ENCODE assay signal across 8 mouse cellular contexts in the genomic region with DNA sequence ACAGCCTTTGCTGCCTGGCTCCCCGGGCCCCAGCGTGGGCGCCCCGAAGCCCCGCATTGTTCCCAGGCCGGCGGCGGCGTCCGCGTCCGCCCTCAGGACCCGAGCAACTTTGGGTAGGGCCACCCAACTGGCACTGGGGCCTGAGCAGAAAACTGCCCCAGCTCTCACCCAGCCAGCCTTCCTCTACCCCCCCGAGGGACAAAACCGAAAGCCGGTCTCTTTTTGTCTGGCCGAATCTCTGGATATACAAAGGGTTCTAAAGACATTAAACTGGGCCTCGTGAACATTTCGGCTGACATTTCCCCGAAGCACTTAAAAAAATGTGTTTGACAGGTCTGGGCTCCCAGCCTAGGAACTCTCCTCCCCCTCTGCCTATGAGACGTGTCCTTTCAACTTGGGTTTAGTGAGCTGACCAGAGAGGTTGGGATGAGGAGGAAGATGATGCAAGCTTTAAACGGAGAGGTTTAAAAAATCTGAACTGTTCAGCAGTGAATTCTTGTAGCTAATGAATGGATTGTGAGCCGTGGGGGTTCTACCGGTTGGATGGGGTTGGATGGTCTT. TPM values are rescaled to one million over a fixed set of nuclear protein-coding genes. Genes with fewer than 3 reads are reported as not detected.
DNase-seq lines count a peak whose midpoint lies in the region; ATAC-seq and TF ChIP-seq lines count a peak whose summit lies in the region.

No protein-coding gene starts in this region.

- H3K27me3 ChIP-seq in G1E (ENCODE audit: insufficient read depth, low read length), result no peaks in the 10 kb centered on the region
- H3K27me3 ChIP-seq in kidney, embryonic 14.5 days (ENCODE audit: control insufficient read depth, insufficient read depth, low read length), result peaks cover 3% of the 10 kb centered on the region

- TF ChIP-seq CTCF in G1E (IDR thresholded peaks at IDR 0.05; ENCODE audit: low read depth, low read length), result no peak

- peak overlapping the region; percentile 98 for H3K27ac ChIP-seq in kidney, embryonic 14.5 days (ENCODE audit: low read depth, low read length)

- no peak for ATAC-seq in G1E (ENCODE audit: extremely low read depth, insufficient number of reproducible peaks, low FRiP score, poor library complexity, severe bottlenecking)
- ATAC-seq in kidney, embryonic 14.5 days (ENCODE audit: low FRiP score, low TSS enrichment), result peak; percentile 50

- peak overlapping the region; percentile 68 for H3K4me2 ChIP-seq in kidney, embryonic 14.5 days (replicated peaks; ENCODE audit: low read depth, low read length)

- WGBS in kidney, embryonic 14.5 days, result under 1% methylated on average over 24 of the region's 24 CpGs

- H3K4me3 ChIP-seq in G1E (ENCODE audit: low read depth, low read length), result peak overlapping the region; percentile 92
- peak overlapping the region; percentile 98 for H3K4me3 ChIP-seq in kidney, embryonic 14.5 days (ENCODE audit: low read length)

- DNase-seq in kidney, adult 11 months, result peak; percentile 52
- DNase-seq in kidney, postnatal 4 days, result no peak
- DNase-seq in G1E (ENCODE audit: low spot score), result peak; percentile 22
- peak; percentile 58 for DNase-seq in embryo, embryonic 10 days (ENCODE audit: low spot score)
- peak; percentile 36 for DNase-seq in heart, adult 8-10 months (ENCODE audit: low spot score)
- DNase-seq in lung, postnatal 14 days, result peak; percentile 28
- peak; percentile 14 for DNase-seq in skeletal muscle tissue, adult 2 months (ENCODE audit: low read depth, low spot score)

- peaks cover 20% of the 10 kb centered on the region for H3K36me3 ChIP-seq in G1E (replicated peaks)
- no peaks in the 10 kb centered on the region for H3K36me3 ChIP-seq in kidney, embryonic 14.5 days (ENCODE audit: control insufficient read depth, insufficient read depth, low read length)

- no peaks in the 10 kb centered on the region for H3K9me3 ChIP-seq in G1E (replicated peaks)
- H3K9me3 ChIP-seq in kidney, embryonic 14.5 days (ENCODE audit: control insufficient read depth, low read length), result no peaks in the 10 kb centered on the region

- peaks cover 32% of the 10 kb centered on the region for H3K4me1 ChIP-seq in G1E (ENCODE audit: insufficient read depth, low read depth, low read length)
- peaks cover 24% of the 10 kb centered on the region; the same call in 1 of the 2 replicates for H3K4me1 ChIP-seq in kidney, embryonic 14.5 days (ENCODE audit: control insufficient read depth, insufficient read depth, low read length)

- H3K9ac ChIP-seq in kidney, embryonic 14.5 days (ENCODE audit: low read depth, low read length), result peak overlapping the region; percentile 100

RNA-seq across cellular contexts. Expression of gene Mettl9, which starts 1.0 kb away (rescaled TPM):
- total RNA-seq in G1E (2014; fragmentation: Nextera tagmentation) (61.2 and 70.9 TPM in 2 replicates), G1E (2017) (84.7 and 90.8 TPM in 2 replicates)
- polyA plus RNA-seq in G1E (2012), result 30.3 and 33.9 TPM in 2 replicates
- 100 to 1,000 TPM in 1 of 4 experiments, 10 to 100 TPM in 3; 83.1 to 103 (median 96.0) TPM for total RNA-seq in heart, adult 8-10 months (2022)
- 189 and 203 TPM in 2 replicates for polyA plus RNA-seq in kidney, embryonic 14.5 days (2014; fragmentation: Nextera tagmentation; extraction: Ambion mirVana)

RNA-seq across cellular contexts. Expression of gene Igsf6, which starts 39.1 kb away (rescaled TPM):
- total RNA-seq in G1E (2014; fragmentation: Nextera tagmentation) (0.97 TPM in 1 of 2 replicates, not detected in the other), G1E (2017) (0.06 and 0.33 TPM in 2 replicates)
- polyA plus RNA-seq in G1E (2012), result 0.07 and 0.10 TPM in 2 replicates
- 1 to 10 TPM in 2 of 4 experiments, under 1 TPM in 2; 0.72 to 1.5 (median 1.2) TPM for total RNA-seq in heart, adult 8-10 months (2022)
- 1.4 and 1.7 TPM in 2 replicates for polyA plus RNA-seq in kidney, embryonic 14.5 days (2014; fragmentation: Nextera tagmentation; extraction: Ambion mirVana)

RNA-seq across cellular contexts. Expression of gene Otoa, which starts 46.2 kb away (rescaled TPM):
- total RNA-seq in G1E (2014; fragmentation: Nextera tagmentation), result 0.34 and 0.75 TPM in 2 replicates
- 0.82 and 0.87 TPM in 2 replicates for total RNA-seq in G1E (2017)
- 0.43 and 0.50 TPM in 2 replicates for polyA plus RNA-seq in G1E (2012)
- total RNA-seq in heart, adult 8-10 months (2022), result under 1 TPM; 0.06 to 0.19 (median 0.06) TPM
- polyA plus RNA-seq in kidney, embryonic 14.5 days (2014; fragmentation: Nextera tagmentation; extraction: Ambion mirVana), result not detected in 2 replicates

RNA-seq across cellular contexts. Expression of gene Mfsd13b, which starts 52.9 kb away (rescaled TPM):
- 4.5 TPM in 1 of 2 replicates, not detected in the other for total RNA-seq in G1E (2014; fragmentation: Nextera tagmentation)
- 0.38 TPM in 1 of 2 replicates, not detected in the other for total RNA-seq in G1E (2017)
- polyA plus RNA-seq in G1E (2012), result not detected in 2 replicates
- not detected for total RNA-seq in heart, adult 8-10 months (2022)
- not detected in 2 replicates for polyA plus RNA-seq in kidney, embryonic 14.5 days (2014; fragmentation: Nextera tagmentation; extraction: Ambion mirVana)

RNA-seq across cellular contexts. Expression of gene Cdr2, which starts 53.1 kb away (rescaled TPM):
- total RNA-seq in G1E (2014; fragmentation: Nextera tagmentation), result 12.8 and 20.0 TPM in 2 replicates
- total RNA-seq in G1E (2017), result 12.7 and 14.0 TPM in 2 replicates
- polyA plus RNA-seq in G1E (2012), result 7.7 and 8.0 TPM in 2 replicates
- 10 to 100 TPM in 1 of 4 experiments, 1 to 10 TPM in 3; 4.8 to 14.4 (median 7.2) TPM for total RNA-seq in heart, adult 8-10 months (2022)
- polyA plus RNA-seq in kidney, embryonic 14.5 days (2014; fragmentation: Nextera tagmentation; extraction: Ambion mirVana), result 10.1 and 13.1 TPM in 2 replicates

Comparison
In these comparisons a context has a peak if more than half of its experiments do, and no peak if none do; other contexts are left out.
1. DNase-seq: peak in kidney, adult 11 months (single experiment), G1E (single experiment), embryo, embryonic 10 days (single experiment), heart, adult 8-10 months (single experiment), lung, postnatal 14 days (single experiment) and skeletal muscle tissue, adult 2 months (single experiment); none in kidney, postnatal 4 days (0 of 2).